Mouse (Mus musculus): ENCODE measurements around the gene Narfl. TPM values are rescaled to one million over a fixed set of nuclear protein-coding genes. Genes with fewer than 3 reads are reported as not detected.
"Not testable (repeated sequence)": the region's sequence is repeated elsewhere in the genome, so short reads cannot be mapped to it uniquely, and the experiment has no call there.

The Narfl gene
- polyA plus RNA-seq, 1 experiment from 2014 or later, result 28.6 TPM

DNA sequence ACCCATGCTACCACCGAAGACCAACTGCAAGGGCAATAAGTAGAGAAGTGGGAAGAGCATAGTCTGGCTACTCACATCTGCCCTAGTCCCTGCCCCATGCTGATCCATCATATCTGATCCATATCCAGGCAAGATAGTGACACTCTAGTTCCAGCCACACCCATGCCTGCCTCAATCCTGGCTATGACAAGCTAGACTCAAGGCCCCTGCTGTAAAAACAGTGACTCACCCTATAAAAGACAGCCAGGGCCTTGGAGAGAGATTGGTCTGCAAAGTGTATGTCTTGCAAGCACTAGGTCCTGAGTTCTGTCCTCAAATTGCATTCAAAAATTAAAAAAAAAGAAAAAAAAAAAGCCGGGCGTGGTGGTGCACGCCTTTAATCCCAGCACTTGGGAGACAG, 32.9 kb downstream of the Narfl start:
- no peak overlapping the region for H3K27ac ChIP-seq (ENCODE audit: low read length)
- 0 out of 2 replicates have a peak, but pooled peaks cover 2% of the 10 kb centered on the region for H3K4me1 ChIP-seq (ENCODE audit: control insufficient read depth, insufficient read depth, low read length)
- 78% methylated on average over 4 of the region's 4 CpGs for WGBS
- ATAC-seq (ENCODE audit: insufficient read depth, low FRiP score), result no peak
- H3K9ac ChIP-seq (ENCODE audit: low read length), result no peak overlapping the region
- H3K4me2 ChIP-seq (ENCODE audit: low read depth, low read length), result no peak overlapping the region
- no peak overlapping the region for H3K4me3 ChIP-seq (replicated peaks; ENCODE audit: low read length)
- H3K9me3 ChIP-seq (replicated peaks; ENCODE audit: control insufficient read depth, low read length), result no peaks in the 10 kb centered on the region
- H3K27me3 ChIP-seq (ENCODE audit: control insufficient read depth, insufficient read depth, low read length), result peaks cover 29% of the 10 kb centered on the region
- no peaks in the 10 kb centered on the region for H3K36me3 ChIP-seq (ENCODE audit: control insufficient read depth, insufficient read depth, low read length)

DNA sequence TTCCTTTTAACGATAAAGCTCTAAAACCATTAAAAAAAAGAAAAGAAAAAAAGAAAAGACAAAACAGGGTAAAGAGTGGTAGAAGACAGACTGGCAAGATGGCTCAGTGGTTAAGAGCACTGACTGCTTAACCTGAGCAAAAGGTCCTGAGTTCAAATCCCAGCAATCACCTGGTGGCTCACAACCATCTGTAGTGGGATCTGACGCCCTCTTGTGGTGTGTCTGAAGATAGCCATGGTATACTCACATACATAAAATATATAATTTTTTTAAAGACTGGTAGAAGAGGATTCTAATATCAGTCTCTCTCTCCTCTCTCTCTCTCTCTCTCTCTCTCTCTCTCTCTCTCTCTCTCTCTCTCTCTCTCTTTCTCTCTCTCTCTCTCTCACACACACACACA, 33.9 kb downstream of the Narfl start:
- H3K27ac ChIP-seq (ENCODE audit: low read length); H3K4me2 ChIP-seq (ENCODE audit: low read depth, low read length); H3K9ac ChIP-seq (ENCODE audit: low read length); H3K4me1 ChIP-seq (ENCODE audit: control insufficient read depth, insufficient read depth, low read length); H3K4me3 ChIP-seq (replicated peaks; ENCODE audit: low read length); ATAC-seq (ENCODE audit: insufficient read depth, low FRiP score); H3K9me3 ChIP-seq (replicated peaks; ENCODE audit: control insufficient read depth, low read length); H3K36me3 ChIP-seq (ENCODE audit: control insufficient read depth, insufficient read depth, low read length): not testable (repeated sequence)
- peaks cover 28% of the 10 kb centered on the region for H3K27me3 ChIP-seq (ENCODE audit: control insufficient read depth, insufficient read depth, low read length)
- 36% methylated on average over 2 of the region's 2 CpGs for WGBS

DNA sequence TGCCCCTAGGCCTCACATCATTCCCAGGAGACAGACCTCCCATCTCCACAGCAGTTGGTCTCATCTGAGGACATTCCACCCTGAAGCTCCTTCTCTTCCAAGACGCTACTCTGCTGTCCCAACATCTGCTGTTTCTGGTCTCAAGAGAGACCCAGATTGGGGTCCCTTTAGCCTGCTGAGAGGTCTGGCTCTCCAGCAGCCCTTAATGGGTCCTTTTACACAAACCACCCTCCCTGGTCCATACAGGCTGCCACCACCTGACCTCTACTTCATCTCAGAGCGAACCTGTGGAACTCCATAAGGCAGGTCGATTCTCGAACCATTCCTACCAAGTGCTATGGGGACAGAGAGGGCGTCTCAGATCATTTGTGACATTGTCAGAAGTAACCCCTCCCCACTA, 34.5 kb downstream of the Narfl start:
- H3K9me3 ChIP-seq (replicated peaks; ENCODE audit: control insufficient read depth, low read length), result no peaks in the 10 kb centered on the region
- WGBS, result 36% methylated on average over 5 of the region's 5 CpGs
- no peak overlapping the region for H3K9ac ChIP-seq (ENCODE audit: low read length)
- 0 out of 2 replicates have a peak, but pooled peaks cover 2% of the 10 kb centered on the region for H3K4me1 ChIP-seq (ENCODE audit: control insufficient read depth, insufficient read depth, low read length)
- no peaks in the 10 kb centered on the region for H3K36me3 ChIP-seq (ENCODE audit: control insufficient read depth, insufficient read depth, low read length)
- no peak for ATAC-seq (ENCODE audit: insufficient read depth, low FRiP score)
- H3K27ac ChIP-seq (ENCODE audit: low read length), result no peak overlapping the region
- H3K27me3 ChIP-seq (ENCODE audit: control insufficient read depth, insufficient read depth, low read length), result peaks cover 27% of the 10 kb centered on the region
- peak overlapping the region; percentile 96 for H3K4me2 ChIP-seq (ENCODE audit: low read depth, low read length)
- no peak overlapping the region for H3K4me3 ChIP-seq (replicated peaks; ENCODE audit: low read length)

DNA sequence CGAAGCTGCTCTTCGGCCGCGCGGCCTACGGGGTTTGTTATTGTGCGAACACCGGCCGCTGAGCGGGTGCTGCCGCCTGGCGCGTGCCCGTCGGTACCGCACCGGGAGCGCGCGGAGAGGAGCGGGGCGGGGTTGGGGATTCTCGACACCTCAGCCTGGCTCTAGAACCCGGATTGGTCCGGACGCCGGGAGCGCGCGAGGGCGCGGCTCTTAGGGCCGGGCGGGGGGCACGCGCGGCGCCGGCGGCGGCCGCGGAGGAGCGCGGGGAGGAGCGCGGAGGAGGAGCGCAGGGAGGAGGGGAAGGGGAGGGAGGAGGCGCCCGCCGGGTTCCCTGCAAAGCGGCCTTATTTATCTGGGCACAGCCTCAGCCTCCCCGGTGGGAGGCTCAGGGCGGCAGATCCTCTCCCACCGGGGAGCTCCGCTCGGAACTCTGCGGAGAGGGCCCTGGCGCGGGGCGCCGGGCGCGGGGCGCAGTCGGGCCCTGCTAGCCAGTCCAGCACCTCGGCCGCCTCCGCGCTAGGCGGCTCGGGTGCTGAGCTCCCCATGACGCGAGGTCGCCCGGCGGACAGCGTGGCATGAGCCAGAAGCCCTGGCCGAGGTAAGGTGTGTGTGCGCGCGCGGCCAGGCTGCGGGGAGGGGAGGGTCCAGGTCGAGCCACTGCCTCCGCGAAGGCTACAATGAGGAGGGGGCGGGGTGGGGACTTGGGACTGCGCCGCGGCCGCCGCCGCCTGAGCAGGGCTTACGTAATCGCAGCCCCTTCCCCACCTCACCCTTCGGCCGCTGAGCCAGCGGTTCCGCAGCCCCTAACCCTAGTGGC, 35.4 kb downstream of the Narfl start, which contains the start of gene Fbxl16:
Gene Fbxl16 (plus strand): TSS at position 297 of the 817 bp plus-strand sequence.
- no peaks in the 10 kb centered on the region for H3K36me3 ChIP-seq (ENCODE audit: control insufficient read depth, insufficient read depth, low read length)
- H3K9me3 ChIP-seq (replicated peaks; ENCODE audit: control insufficient read depth, low read length), result no peaks in the 10 kb centered on the region
- peaks cover 27% of the 10 kb centered on the region for H3K27me3 ChIP-seq (ENCODE audit: control insufficient read depth, insufficient read depth, low read length)
- 0 out of 2 replicates have a peak, but pooled peaks cover 2% of the 10 kb centered on the region for H3K4me1 ChIP-seq (ENCODE audit: control insufficient read depth, insufficient read depth, low read length)
- H3K27ac ChIP-seq (ENCODE audit: low read length), result no peak within 1 kb of the TSS
- H3K4me3 ChIP-seq (replicated peaks; ENCODE audit: low read length), result peak within 1 kb of the TSS; percentile 68
- ATAC-seq (ENCODE audit: insufficient read depth, low FRiP score), result peak; percentile 88
- H3K9ac ChIP-seq (ENCODE audit: low read length), result peak within 1 kb of the TSS; percentile 79
- peak within 1 kb of the TSS; percentile 96 for H3K4me2 ChIP-seq (ENCODE audit: low read depth, low read length)
- under 1% methylated on average over 84 of the region's 100 CpGs for WGBS

DNA sequence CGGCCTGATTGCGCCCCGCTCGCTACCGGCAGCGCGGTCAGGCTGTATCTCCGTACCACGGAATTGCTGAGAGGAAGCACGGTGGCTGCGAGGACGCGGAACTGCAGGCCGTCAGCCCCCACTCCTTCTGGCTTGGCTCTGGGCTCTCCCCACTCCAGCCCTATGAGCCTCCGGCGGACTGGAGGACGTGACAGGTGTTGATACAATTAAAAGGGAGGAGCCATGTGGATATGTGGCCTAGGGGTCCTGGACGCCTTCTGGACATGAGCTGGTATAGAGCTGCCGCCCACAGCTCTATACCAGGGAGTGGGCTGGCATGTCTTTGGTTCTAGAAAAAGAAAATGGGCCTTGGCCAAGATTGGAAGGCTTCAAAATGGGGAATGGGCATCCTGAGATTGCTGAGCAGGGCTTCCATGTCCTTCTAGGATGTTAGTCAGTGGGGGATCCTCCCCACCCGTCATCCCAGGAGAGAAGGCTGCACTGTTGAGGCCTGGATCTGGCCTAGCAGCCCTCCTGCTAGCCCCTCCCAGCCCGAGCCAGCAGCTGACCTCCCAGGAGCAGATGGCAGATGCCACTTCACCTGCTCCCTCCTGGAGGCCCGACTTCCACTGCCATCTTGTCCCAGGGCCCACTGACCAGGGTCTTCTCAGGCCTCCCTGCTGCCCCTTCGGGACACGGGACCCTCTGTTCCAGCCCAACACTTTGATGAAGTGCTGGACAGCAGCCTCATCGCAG, 36.2 kb downstream of the Narfl start:
- 10% methylated on average over 24 of the region's 25 CpGs for WGBS
- peak; percentile 12; the same call in 1 of the 2 replicates for ATAC-seq (ENCODE audit: insufficient read depth, low FRiP score)
- Histone ChIP-seq H3K27me3 (ENCODE audit: control insufficient read depth, insufficient read depth, low read length) (peaks cover 27% of the 10 kb centered on the region), H3K4me3 (replicated peaks; ENCODE audit: low read length) (peak overlapping the region; percentile 68), H3K27ac (ENCODE audit: low read length) (no peak overlapping the region), H3K36me3 (ENCODE audit: control insufficient read depth, insufficient read depth, low read length) (no peaks in the 10 kb centered on the region), H3K9me3 (replicated peaks; ENCODE audit: control insufficient read depth, low read length) (no peaks in the 10 kb centered on the region), H3K9ac (ENCODE audit: low read length) (peak overlapping the region; percentile 79), H3K4me2 (ENCODE audit: low read depth, low read length) (peak overlapping the region; percentile 96), H3K4me1 (ENCODE audit: control insufficient read depth, insufficient read depth, low read length) (0 out of 2 replicates have a peak, but pooled peaks cover 2% of the 10 kb centered on the region)

DNA sequence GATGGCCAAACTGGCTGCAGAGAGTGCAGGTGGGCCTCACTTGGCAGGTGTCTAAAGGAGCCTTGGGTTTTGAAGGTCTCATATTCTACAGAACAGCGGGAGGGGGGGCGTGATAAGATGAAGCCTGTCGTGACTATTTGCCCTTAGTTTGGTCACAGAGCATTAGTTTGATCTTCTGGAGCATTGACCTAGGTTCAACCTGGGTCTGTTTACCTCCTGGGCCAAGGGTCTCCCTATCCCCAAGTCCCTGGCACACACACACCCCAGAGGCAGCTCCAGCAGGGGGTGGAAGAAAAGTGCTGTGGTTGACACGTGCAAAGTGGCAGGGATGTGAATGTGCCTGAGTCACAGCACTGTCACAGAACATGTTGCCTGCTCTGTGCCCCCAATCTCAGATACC, 37.3 kb downstream of the Narfl start:
- 0 out of 2 replicates have a peak, but pooled peaks cover 2% of the 10 kb centered on the region for H3K4me1 ChIP-seq (ENCODE audit: control insufficient read depth, insufficient read depth, low read length)
- H3K9me3 ChIP-seq (replicated peaks; ENCODE audit: control insufficient read depth, low read length), result no peaks in the 10 kb centered on the region
- H3K27ac ChIP-seq (ENCODE audit: low read length), result no peak overlapping the region
- ATAC-seq (ENCODE audit: insufficient read depth, low FRiP score), result no peak
- no peak overlapping the region for H3K9ac ChIP-seq (ENCODE audit: low read length)
- no peak overlapping the region for H3K4me3 ChIP-seq (replicated peaks; ENCODE audit: low read length)
- H3K36me3 ChIP-seq (ENCODE audit: control insufficient read depth, insufficient read depth, low read length), result no peaks in the 10 kb centered on the region
- H3K27me3 ChIP-seq (ENCODE audit: control insufficient read depth, insufficient read depth, low read length), result peaks cover 27% of the 10 kb centered on the region
- 62% methylated on average over 4 of the region's 4 CpGs for whole genome bisulfite sequencing
- no peak overlapping the region for H3K4me2 ChIP-seq (ENCODE audit: low read depth, low read length)

DNA sequence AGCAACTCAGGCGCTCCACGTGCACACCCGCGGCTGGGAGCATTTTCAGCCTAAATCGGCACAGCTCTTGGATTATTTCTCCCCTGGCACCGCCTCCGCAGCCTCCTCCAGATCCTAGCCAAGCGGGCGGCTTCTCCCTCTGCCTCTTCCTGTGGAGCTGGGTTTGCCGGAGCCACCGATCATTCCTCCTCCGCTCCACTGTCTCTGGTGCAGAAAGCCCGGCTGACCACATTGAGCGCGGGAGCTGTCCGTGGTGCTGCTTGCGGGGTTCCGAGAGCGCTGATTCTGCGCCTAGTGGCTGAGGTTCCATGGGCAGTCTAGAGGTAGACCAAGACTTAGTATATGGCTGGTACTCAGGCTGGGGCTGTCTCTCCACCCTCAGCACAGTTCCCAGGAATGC, 39.9 kb downstream of the Narfl start:
- Histone ChIP-seq H3K36me3 (ENCODE audit: control insufficient read depth, insufficient read depth, low read length) (no peaks in the 10 kb centered on the region), H3K9me3 (replicated peaks; ENCODE audit: control insufficient read depth, low read length) (no peaks in the 10 kb centered on the region), H3K9ac (ENCODE audit: low read length) (no peak overlapping the region), H3K27me3 (ENCODE audit: control insufficient read depth, insufficient read depth, low read length) (peaks cover 30% of the 10 kb centered on the region), H3K27ac (ENCODE audit: low read length) (no peak overlapping the region), H3K4me1 (ENCODE audit: control insufficient read depth, insufficient read depth, low read length) (0 out of 2 replicates have a peak, but pooled peaks cover 2% of the 10 kb centered on the region), H3K4me2 (ENCODE audit: low read depth, low read length) (no peak overlapping the region), H3K4me3 (replicated peaks; ENCODE audit: low read length) (no peak overlapping the region)
- WGBS, result 2% methylated on average over 20 of the region's 20 CpGs
- ATAC-seq (ENCODE audit: insufficient read depth, low FRiP score), result peak; percentile 28; the same call in 1 of the 2 replicates

DNA sequence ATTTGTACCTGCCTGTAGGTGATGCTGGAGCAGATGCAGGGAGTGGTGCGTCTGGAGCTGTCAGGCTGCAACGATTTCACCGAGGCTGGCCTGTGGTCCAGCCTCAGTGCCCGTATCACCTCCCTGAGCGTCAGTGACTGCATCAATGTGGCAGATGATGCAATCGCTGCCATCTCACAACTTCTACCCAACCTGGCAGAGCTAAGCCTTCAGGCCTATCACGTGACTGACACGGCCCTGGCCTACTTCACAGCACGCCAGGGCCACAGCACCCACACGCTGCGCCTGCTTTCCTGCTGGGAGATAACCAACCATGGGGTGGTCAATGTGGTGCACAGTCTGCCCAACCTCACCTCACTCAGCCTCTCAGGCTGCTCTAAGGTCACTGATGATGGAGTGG, 44.1 kb downstream of the Narfl start:
- H3K36me3 ChIP-seq (ENCODE audit: control insufficient read depth, insufficient read depth, low read length), result no peaks in the 10 kb centered on the region
- peaks cover 4% of the 10 kb centered on the region; the same call in 1 of the 2 replicates for H3K4me1 ChIP-seq (ENCODE audit: control insufficient read depth, insufficient read depth, low read length)
- no peak overlapping the region for H3K9ac ChIP-seq (ENCODE audit: low read length)
- H3K4me2 ChIP-seq (ENCODE audit: low read depth, low read length), result no peak overlapping the region
- no peaks in the 10 kb centered on the region for H3K9me3 ChIP-seq (replicated peaks; ENCODE audit: control insufficient read depth, low read length)
- ATAC-seq (ENCODE audit: insufficient read depth, low FRiP score), result no peak
- H3K27me3 ChIP-seq (ENCODE audit: control insufficient read depth, insufficient read depth, low read length), result peaks cover 26% of the 10 kb centered on the region
- H3K4me3 ChIP-seq (replicated peaks; ENCODE audit: low read length), result no peak overlapping the region
- no peak overlapping the region for H3K27ac ChIP-seq (ENCODE audit: low read length)
- WGBS, result 74% methylated on average over 11 of the region's 11 CpGs
